Mouse (Mus musculus): ENCODE measurements around the gene Mei1. TPM values are rescaled to one million over a fixed set of nuclear protein-coding genes. Genes with fewer than 3 reads are reported as not detected.

Mei1 gene
- polyA plus RNA-seq, 1 experiment from 2014 or later, result not detected

GRCm38 (mm10) chr15:82146770-82147610 is 77.2 kb downstream of the Mei1 start, which contains the start of gene Srebf2:
Gene Srebf2 (plus strand): TSS chr15:82147181.
- Histone ChIP-seq H3K36me3 (peaks cover 21% of the 10 kb centered on the region), H3K9me3 (replicated peaks) (no peaks in the 10 kb centered on the region), H3K27ac (peak within 1 kb of the TSS; percentile 96), H3K4me3 (peak within 1 kb of the TSS; percentile 74), H3K4me1 (peaks cover 34% of the 10 kb centered on the region), H3K27me3 (ENCODE audit: low read depth, poor library complexity, severe bottlenecking) (no peaks in the 10 kb centered on the region)
- DNase-seq (ENCODE audit: low spot score), result peak; percentile 99
- WGBS, result under 1% methylated on average over 79 of the region's 79 CpGs

GRCm38 (mm10) chr15:82147611-82148111 is 77.9 kb downstream of the Mei1 start:
- peak overlapping the region; percentile 74 for H3K4me3 ChIP-seq
- no peaks in the 10 kb centered on the region for H3K9me3 ChIP-seq (replicated peaks)
- peak overlapping the region; percentile 96 for H3K27ac ChIP-seq
- DNase-seq (ENCODE audit: low spot score), result peak; percentile 82
- H3K27me3 ChIP-seq (ENCODE audit: low read depth, poor library complexity, severe bottlenecking), result no peaks in the 10 kb centered on the region
- under 1% methylated on average over 50 of the region's 50 CpGs for WGBS
- peaks cover 24% of the 10 kb centered on the region for H3K36me3 ChIP-seq
- peaks cover 38% of the 10 kb centered on the region for H3K4me1 ChIP-seq

GRCm38 (mm10) chr15:82148510-82148911 is 78.7 kb downstream of the Mei1 start:
- no peaks in the 10 kb centered on the region for H3K9me3 ChIP-seq (replicated peaks)
- peaks cover 29% of the 10 kb centered on the region for H3K36me3 ChIP-seq
- peaks cover 38% of the 10 kb centered on the region for H3K4me1 ChIP-seq
- 31% methylated on average over 9 of the region's 9 CpGs for WGBS
- peak overlapping the region; percentile 74 for H3K4me3 ChIP-seq
- peak overlapping the region; percentile 96 for H3K27ac ChIP-seq
- no peak for DNase-seq (ENCODE audit: low spot score)
- H3K27me3 ChIP-seq (ENCODE audit: low read depth, poor library complexity, severe bottlenecking), result no peaks in the 10 kb centered on the region

DNA sequence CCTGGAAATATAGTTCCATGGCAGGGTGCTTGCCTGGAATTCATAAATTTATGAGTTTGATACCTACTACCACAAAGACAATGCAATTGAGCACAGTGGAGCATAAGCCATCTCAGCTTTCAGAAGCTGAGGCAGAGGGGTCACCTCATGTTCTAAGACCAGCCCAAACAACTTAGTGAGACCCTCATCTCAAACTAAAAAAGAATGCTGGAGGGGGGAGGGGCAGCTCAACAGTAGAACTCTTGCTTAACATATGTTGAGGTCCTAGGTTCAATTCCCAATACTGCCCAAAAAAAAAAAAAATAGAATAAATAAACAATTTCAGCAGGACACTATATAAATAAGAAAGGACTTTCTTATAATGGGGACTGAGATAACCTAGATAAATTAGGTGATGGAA is 80.2 kb downstream of the Mei1 start:
- H3K4me3 ChIP-seq, result no peak overlapping the region
- peaks cover 36% of the 10 kb centered on the region for H3K4me1 ChIP-seq
- H3K36me3 ChIP-seq, result peaks cover 42% of the 10 kb centered on the region

GRCm38 (mm10) chr15:82151176-82151575 is 81.4 kb downstream of the Mei1 start:
- Histone ChIP-seq H3K36me3 (peaks cover 53% of the 10 kb centered on the region), H3K4me1 (peaks cover 25% of the 10 kb centered on the region), H3K27ac (no peak overlapping the region), H3K9me3 (replicated peaks) (no peaks in the 10 kb centered on the region), H3K27me3 (ENCODE audit: low read depth, poor library complexity, severe bottlenecking) (no peaks in the 10 kb centered on the region), H3K4me3 (no peak overlapping the region)
- DNase-seq (ENCODE audit: low spot score), result no peak
- 97% methylated on average over 4 of the region's 4 CpGs for WGBS

More for the DNA sequence above, 80.2 kb downstream of the Mei1 start:
- no peak for DNase-seq (ENCODE audit: low spot score)
- H3K27me3 ChIP-seq (ENCODE audit: low read depth, poor library complexity, severe bottlenecking), result no peaks in the 10 kb centered on the region
- H3K9me3 ChIP-seq (replicated peaks), result no peaks in the 10 kb centered on the region
- H3K27ac ChIP-seq, result no peak overlapping the region

DNA sequence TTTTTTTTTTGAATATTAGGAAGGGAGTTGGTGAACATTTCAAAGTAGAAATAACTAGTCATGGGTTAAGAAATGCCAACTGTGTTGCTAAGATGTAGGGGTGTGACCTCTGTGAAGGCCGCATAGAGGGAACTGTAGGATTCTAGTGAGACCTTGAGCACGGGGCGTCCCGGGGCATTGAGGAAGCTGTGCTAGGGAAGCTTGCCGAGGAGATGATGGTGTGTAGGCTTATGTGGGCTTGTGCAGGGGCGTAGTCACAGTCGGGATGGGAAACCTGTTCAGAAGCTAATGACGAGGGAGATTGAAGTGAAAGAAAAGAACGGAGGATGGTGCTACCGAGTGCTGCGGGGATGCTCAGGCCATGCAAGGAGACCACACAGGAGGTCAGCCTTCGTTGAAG is 82.2 kb downstream of the Mei1 start:
- WGBS, result 86% methylated on average over 12 of the region's 12 CpGs
- Histone ChIP-seq H3K4me3 (no peak overlapping the region), H3K36me3 (peaks cover 62% of the 10 kb centered on the region), H3K27me3 (ENCODE audit: low read depth, poor library complexity, severe bottlenecking) (no peaks in the 10 kb centered on the region), H3K27ac (0 out of 2 replicates have a peak overlapping the region, but pooled peaks have one; percentile 25), H3K4me1 (peaks cover 25% of the 10 kb centered on the region), H3K9me3 (replicated peaks) (no peaks in the 10 kb centered on the region)
- DNase-seq (ENCODE audit: low spot score), result no peak

DNA sequence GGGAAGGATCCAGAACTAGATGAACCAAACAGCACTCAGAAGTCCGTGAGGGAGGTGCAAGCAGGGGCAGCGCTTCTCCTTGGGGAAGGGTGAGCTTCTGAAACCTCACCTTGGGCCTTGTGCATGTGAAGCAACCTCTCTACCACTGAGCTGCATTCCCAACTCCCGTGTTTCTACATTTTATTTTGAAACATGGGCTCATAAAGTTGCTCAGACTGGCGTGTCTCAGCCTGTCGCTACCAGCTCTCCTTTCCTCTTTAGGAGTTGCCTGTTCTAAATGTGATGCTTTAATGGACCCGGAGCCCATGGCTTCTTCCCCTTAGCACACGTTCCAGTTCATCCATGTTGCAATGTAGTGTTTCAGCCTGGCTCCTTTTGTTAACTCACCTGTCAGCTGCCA is 82.6 kb downstream of the Mei1 start:
- Histone ChIP-seq H3K4me3 (no peak overlapping the region), H3K9me3 (replicated peaks) (no peaks in the 10 kb centered on the region), H3K27ac (0 out of 2 replicates have a peak overlapping the region, but pooled peaks have one; percentile 25), H3K36me3 (peaks cover 65% of the 10 kb centered on the region), H3K27me3 (ENCODE audit: low read depth, poor library complexity, severe bottlenecking) (no peaks in the 10 kb centered on the region), H3K4me1 (peaks cover 29% of the 10 kb centered on the region)
- WGBS, result 88% methylated on average over 7 of the region's 7 CpGs
- no peak for DNase-seq (ENCODE audit: low spot score)

- Histone ChIP-seq H3K27ac (no peak overlapping the region), H3K27me3 (ENCODE audit: low read depth, poor library complexity, severe bottlenecking) (no peaks in the 10 kb centered on the region), H3K4me3 (no peak overlapping the region), H3K36me3 (peaks cover 53% of the 10 kb centered on the region), H3K4me1 (peaks cover 47% of the 10 kb centered on the region), H3K9me3 (replicated peaks) (no peaks in the 10 kb centered on the region)
- 93% methylated on average over 6 of the region's 6 CpGs for WGBS
- DNase-seq (ENCODE audit: low spot score), result no peak
These were observed 86.5 kb downstream of the Mei1 start for GRCm38 (mm10) chr15:82156298-82156697.

GRCm38 (mm10) chr15:82156902-82157301 is 87.1 kb downstream of the Mei1 start:
- Histone ChIP-seq H3K4me1 (peaks cover 52% of the 10 kb centered on the region), H3K4me3 (no peak overlapping the region), H3K36me3 (peaks cover 49% of the 10 kb centered on the region), H3K27ac (no peak overlapping the region), H3K9me3 (replicated peaks) (no peaks in the 10 kb centered on the region), H3K27me3 (ENCODE audit: low read depth, poor library complexity, severe bottlenecking) (no peaks in the 10 kb centered on the region)
- WGBS, result 84% methylated on average over 10 of the region's 10 CpGs
- DNase-seq (ENCODE audit: low spot score), result no peak

DNA sequence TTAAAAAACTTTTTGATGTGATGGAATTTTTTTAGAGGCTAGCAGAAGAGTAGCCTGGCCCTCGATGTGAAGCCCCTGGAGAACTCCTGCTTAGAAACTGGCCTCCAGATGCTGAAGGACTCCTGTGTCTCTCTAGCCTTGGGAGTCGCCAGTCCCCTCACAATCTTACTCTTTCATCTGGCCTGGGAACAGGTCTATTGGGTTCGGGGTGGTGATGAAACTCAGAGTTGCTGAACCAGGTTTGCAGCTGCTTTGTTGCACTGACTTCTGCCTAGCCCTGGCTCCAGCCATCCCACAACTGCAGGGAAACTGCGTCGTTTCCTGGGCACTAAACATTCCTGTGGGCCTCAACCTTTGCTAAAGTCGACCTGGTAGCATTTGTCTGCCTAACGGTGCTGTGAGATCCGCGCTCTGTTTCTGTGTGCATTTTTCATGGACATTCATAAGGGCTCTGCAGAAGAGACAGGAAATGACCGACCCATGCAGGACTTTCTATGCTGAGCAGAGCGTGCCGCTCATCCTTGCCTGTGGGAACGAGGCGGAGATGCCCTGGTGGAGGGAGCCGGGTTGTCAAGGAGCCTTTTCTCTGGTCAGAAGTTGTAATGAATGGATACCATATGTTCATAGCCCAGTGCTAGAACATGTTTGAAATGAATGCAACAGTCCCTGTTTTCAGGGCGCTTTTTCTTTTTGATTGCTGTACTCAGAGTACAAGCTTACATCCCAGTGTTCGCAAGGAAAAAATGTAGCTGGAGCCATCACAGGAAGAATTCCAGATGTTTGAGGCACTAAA is 88.6 kb downstream of the Mei1 start:
- Histone ChIP-seq H3K9me3 (replicated peaks) (no peaks in the 10 kb centered on the region), H3K4me1 (peaks cover 55% of the 10 kb centered on the region), H3K4me3 (no peak overlapping the region), H3K27ac (0 out of 2 replicates have a peak overlapping the region, but pooled peaks have one; percentile 61), H3K27me3 (ENCODE audit: low read depth, poor library complexity, severe bottlenecking) (no peaks in the 10 kb centered on the region), H3K36me3 (peaks cover 38% of the 10 kb centered on the region)
- WGBS, result 62% methylated on average over 17 of the region's 17 CpGs
- no peak for DNase-seq (ENCODE audit: low spot score)

- peaks cover 65% of the 10 kb centered on the region for H3K4me1 ChIP-seq
- no peak for DNase-seq (ENCODE audit: low spot score)
These were observed 89.7 kb downstream of the Mei1 start for GRCm38 (mm10) chr15:82159471-82159870.

DNA sequence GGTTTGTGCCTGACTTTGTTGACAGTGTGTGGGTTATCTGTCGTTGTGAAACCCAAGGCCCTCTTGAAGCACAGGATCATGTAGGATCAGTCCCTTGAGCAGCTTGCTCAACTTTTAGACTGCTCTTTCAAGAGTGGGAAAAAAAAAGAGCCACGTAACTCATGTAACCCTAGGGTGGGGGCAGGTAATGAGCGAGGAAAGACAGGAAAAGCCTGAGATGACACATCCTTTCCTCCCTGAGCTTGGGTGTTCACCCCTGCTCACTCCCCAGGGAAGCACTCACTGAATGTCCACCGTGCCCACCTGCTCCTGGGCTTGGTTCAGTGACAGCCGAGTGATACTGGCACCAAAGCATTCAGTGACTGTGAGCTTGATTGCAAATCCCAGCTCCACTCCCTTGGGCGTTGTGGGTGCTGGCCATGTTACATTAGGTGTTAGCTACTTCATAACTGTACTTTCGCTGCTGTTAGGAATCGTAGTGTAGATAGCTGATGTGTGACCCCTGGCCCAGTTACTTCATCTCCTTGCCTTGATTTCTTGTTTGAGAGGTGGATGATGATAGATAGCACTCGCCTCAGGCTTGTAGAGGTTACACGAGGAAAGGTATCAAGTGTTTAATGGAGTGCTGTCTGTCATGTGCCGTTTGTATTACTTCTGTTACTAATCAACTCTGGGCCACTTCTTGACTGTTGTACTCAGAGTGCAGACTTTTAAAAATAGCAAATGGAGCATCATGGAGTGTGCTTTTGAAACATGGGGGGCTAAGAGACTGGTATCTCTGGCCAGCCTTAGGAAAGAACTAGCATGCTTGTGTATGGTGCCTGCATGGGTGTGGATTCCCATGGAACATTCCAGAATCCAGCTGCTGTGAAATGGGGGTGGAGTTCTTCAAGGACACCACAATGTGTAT is 91.2 kb downstream of the Mei1 start:
- H3K36me3 ChIP-seq, result peaks cover 15% of the 10 kb centered on the region
- H3K27ac ChIP-seq, result no peak overlapping the region
- no peaks in the 10 kb centered on the region for H3K9me3 ChIP-seq (replicated peaks)
- H3K4me3 ChIP-seq, result no peak overlapping the region
- H3K27me3 ChIP-seq (ENCODE audit: low read depth, poor library complexity, severe bottlenecking), result no peaks in the 10 kb centered on the region
- DNase-seq (ENCODE audit: low spot score), result no peak
- 82% methylated on average over 11 of the region's 11 CpGs for WGBS
- H3K4me1 ChIP-seq, result peaks cover 74% of the 10 kb centered on the region

More at GRCm38 (mm10) chr15:82159471-82159870, 89.7 kb downstream of the Mei1 start:
- H3K9me3 ChIP-seq (replicated peaks), result no peaks in the 10 kb centered on the region
- H3K4me3 ChIP-seq, result no peak overlapping the region
- no peaks in the 10 kb centered on the region for H3K27me3 ChIP-seq (ENCODE audit: low read depth, poor library complexity, severe bottlenecking)
- peaks cover 29% of the 10 kb centered on the region for H3K36me3 ChIP-seq
- H3K27ac ChIP-seq, result no peak overlapping the region
- 85% methylated on average over 9 of the region's 9 CpGs for WGBS

Data from limb, embryonic 10.5 days (tissue).